In the genomic region with DNA sequence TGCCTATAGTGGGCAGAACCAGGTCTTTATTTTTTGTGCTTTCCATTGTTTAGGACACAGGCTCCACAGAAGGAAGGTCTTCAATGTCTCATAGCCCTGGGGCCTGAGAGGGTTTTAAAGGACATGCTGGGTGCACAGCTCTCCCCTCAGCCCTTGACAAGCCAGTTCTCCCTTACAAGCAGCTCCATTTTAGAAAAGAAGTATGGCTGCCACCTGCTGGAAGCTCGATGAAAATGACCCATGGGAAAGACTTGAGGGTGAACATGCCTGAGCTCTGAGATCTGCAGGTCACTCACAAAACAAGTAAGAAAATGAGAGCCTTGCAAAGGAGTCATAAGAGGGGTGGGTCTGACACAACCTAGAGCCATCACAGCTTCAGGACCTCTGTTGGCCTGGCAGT, we compare ENCODE assay signal across 9 mouse cellular contexts. TPM values are rescaled to one million over a fixed set of nuclear protein-coding genes. Genes with fewer than 3 reads are reported as not detected.
DNase-seq lines count a peak whose midpoint lies in the region; ATAC-seq and TF ChIP-seq lines count a peak whose summit lies in the region.
"Had no signal": no experiment of that assay in that cellular context is flagged by ENCODE, and none has a peak within 500 bp of the region (broad histone marks: within the 10 kb centered on the region; RNA-seq: fewer than 3 reads in every experiment).

No protein-coding gene starts in this region.

- no peak overlapping the region for H3K9ac ChIP-seq in hindbrain, embryonic 14.5 days
- no peak overlapping the region for H3K9ac ChIP-seq in hindbrain, embryonic 13.5 days

- no peaks in the 10 kb centered on the region for H3K4me1 ChIP-seq in hindbrain, embryonic 14.5 days (replicated peaks; ENCODE audit: control insufficient read depth, insufficient read depth, low read length)
- no peaks in the 10 kb centered on the region for H3K4me1 ChIP-seq in hindbrain, embryonic 13.5 days (replicated peaks)
- H3K4me1 ChIP-seq in E14TG2a.4 (replicated peaks; ENCODE audit: low read depth, low read length), result no peaks in the 10 kb centered on the region

- H3K4me2 ChIP-seq in hindbrain, embryonic 14.5 days (replicated peaks), result no peak overlapping the region
- H3K4me2 ChIP-seq in hindbrain, embryonic 13.5 days, result no peak overlapping the region

- DNase-seq in hindbrain, embryonic 14.5 days (ENCODE audit: low spot score), result peak; percentile 60
- peak; percentile 22 for DNase-seq in adrenal gland, adult 2 months
- peak; percentile 5 for DNase-seq in fibroblast of lung, adult 2 months (ENCODE audit: low read depth)
- DNase-seq in layer of hippocampus, postnatal 10 days (ENCODE audit: low spot score in 2 of 2), result peak; percentile 56 to 66
- DNase-seq in mesoderm, embryonic 11.5 days (ENCODE audit: low read depth, low spot score), result peak; percentile 48
- DNase-seq in spleen, postnatal 36 days (ENCODE audit: low spot score in 2 of 2), result no peak

- TF ChIP-seq CTCF in E14TG2a.4 (conservative IDR thresholded peaks at IDR 0.05; ENCODE audit: low read length), result peak; percentile 40; the same call in 1 of the 2 replicates

- H3K9me3 ChIP-seq in hindbrain, embryonic 14.5 days (ENCODE audit: control insufficient read depth, low read length), result no peaks in the 10 kb centered on the region
- no peaks in the 10 kb centered on the region for H3K9me3 ChIP-seq in hindbrain, embryonic 13.5 days
- H3K9me3 ChIP-seq in E14TG2a.4 (ENCODE audit: low read length), result no peaks in the 10 kb centered on the region
- H3K9me3 ChIP-seq: megakaryocyte, embryonic 14.5 days had no signal

- no peak overlapping the region for H3K4me3 ChIP-seq in hindbrain, embryonic 14.5 days (replicated peaks; ENCODE audit: low read length)
- no peak overlapping the region for H3K4me3 ChIP-seq in hindbrain, embryonic 13.5 days
- no peak overlapping the region for H3K4me3 ChIP-seq in E14TG2a.4 (replicated peaks; ENCODE audit: low read length)
- H3K4me3 ChIP-seq: megakaryocyte, embryonic 14.5 days had no signal

- ATAC-seq in hindbrain, embryonic 14.5 days (ENCODE audit: low FRiP score), result no peak
- no peak for ATAC-seq in hindbrain, embryonic 13.5 days (ENCODE audit: low FRiP score)

- WGBS in hindbrain, embryonic 14.5 days, result 0% methylated on average over 1 of the region's 1 CpGs
- 3% methylated on average over 1 of the region's 1 CpGs for WGBS in hindbrain, embryonic 13.5 days

- no peaks in the 10 kb centered on the region for H3K27me3 ChIP-seq in hindbrain, embryonic 14.5 days (ENCODE audit: control insufficient read depth, insufficient read depth, low read length)
- H3K27me3 ChIP-seq in hindbrain, embryonic 13.5 days, result 0 out of 2 replicates have a peak, but pooled peaks cover 5% of the 10 kb centered on the region
- H3K27me3 ChIP-seq in E14TG2a.4 (ENCODE audit: insufficient read depth, low read length), result peaks cover 29% of the 10 kb centered on the region

- H3K27ac ChIP-seq in hindbrain, embryonic 14.5 days, result no peak overlapping the region
- H3K27ac ChIP-seq in hindbrain, embryonic 13.5 days, result no peak overlapping the region

- no peaks in the 10 kb centered on the region for H3K36me3 ChIP-seq in hindbrain, embryonic 14.5 days (replicated peaks; ENCODE audit: control insufficient read depth, insufficient read depth)
- no peaks in the 10 kb centered on the region for H3K36me3 ChIP-seq in hindbrain, embryonic 13.5 days
- H3K36me3 ChIP-seq in E14TG2a.4 (ENCODE audit: insufficient read depth, low read length), result no peaks in the 10 kb centered on the region

RNA-seq across cellular contexts. Expression of a gene that starts 8.3 kb away (rescaled TPM):
- polyA plus RNA-seq in hindbrain, embryonic 14.5 days (2014; fragmentation: Nextera tagmentation; extraction: Ambion mirVana), result not detected in 2 replicates
- polyA plus RNA-seq in hindbrain, embryonic 13.5 days (2015; fragmentation: Nextera tagmentation; extraction: Ambion mirVana), result not detected in 2 replicates
- not detected for total RNA-seq in adrenal gland, adult 2 months (2021)
- not detected in 2 replicates for polyA plus RNA-seq in adrenal gland, adult 2 months (2012; rRNA removed)
- total RNA-seq in layer of hippocampus, postnatal 10 days (2021), result not detected

RNA-seq across cellular contexts. Expression of a gene that starts 8.9 kb away (rescaled TPM):
- polyA plus RNA-seq in hindbrain, embryonic 14.5 days (2014; fragmentation: Nextera tagmentation; extraction: Ambion mirVana), result not detected in 2 replicates
- polyA plus RNA-seq in hindbrain, embryonic 13.5 days (2015; fragmentation: Nextera tagmentation; extraction: Ambion mirVana), result not detected in 2 replicates
- not detected for total RNA-seq in adrenal gland, adult 2 months (2021)
- polyA plus RNA-seq in adrenal gland, adult 2 months (2012; rRNA removed), result not detected in 2 replicates
- not detected for total RNA-seq in layer of hippocampus, postnatal 10 days (2021)

RNA-seq across cellular contexts. Expression of a gene that starts 20.1 kb away (rescaled TPM):
- not detected in 2 replicates for polyA plus RNA-seq in hindbrain, embryonic 14.5 days (2014; fragmentation: Nextera tagmentation; extraction: Ambion mirVana)
- polyA plus RNA-seq in hindbrain, embryonic 13.5 days (2015; fragmentation: Nextera tagmentation; extraction: Ambion mirVana), result not detected in 2 replicates
- not detected for total RNA-seq in adrenal gland, adult 2 months (2021)
- 0.11 TPM in 1 of 2 replicates, not detected in the other for polyA plus RNA-seq in adrenal gland, adult 2 months (2012; rRNA removed)
- total RNA-seq in layer of hippocampus, postnatal 10 days (2021), result not detected

RNA-seq across cellular contexts. Expression of a gene that starts 24.3 kb away (rescaled TPM):
- polyA plus RNA-seq in hindbrain, embryonic 14.5 days (2014; fragmentation: Nextera tagmentation; extraction: Ambion mirVana), result not detected in 2 replicates
- polyA plus RNA-seq in hindbrain, embryonic 13.5 days (2015; fragmentation: Nextera tagmentation; extraction: Ambion mirVana), result not detected in 2 replicates
- not detected for total RNA-seq in adrenal gland, adult 2 months (2021)
- not detected in 2 replicates for polyA plus RNA-seq in adrenal gland, adult 2 months (2012; rRNA removed)
- not detected for total RNA-seq in layer of hippocampus, postnatal 10 days (2021)

RNA-seq across cellular contexts. Expression of a gene that starts 38.2 kb away (rescaled TPM):
- not detected in 2 replicates for polyA plus RNA-seq in hindbrain, embryonic 14.5 days (2014; fragmentation: Nextera tagmentation; extraction: Ambion mirVana)
- polyA plus RNA-seq in hindbrain, embryonic 13.5 days (2015; fragmentation: Nextera tagmentation; extraction: Ambion mirVana), result not detected in 2 replicates
- total RNA-seq in adrenal gland, adult 2 months (2021), result not detected
- not detected in 2 replicates for polyA plus RNA-seq in adrenal gland, adult 2 months (2012; rRNA removed)
- total RNA-seq in layer of hippocampus, postnatal 10 days (2021), result not detected

Comparison
In these comparisons a context has a peak if more than half of its experiments do, and no peak if none do; other contexts are left out.
1. DNase-seq: peak in hindbrain, embryonic 14.5 days (single experiment), adrenal gland, adult 2 months (single experiment), fibroblast of lung, adult 2 months (single experiment), layer of hippocampus, postnatal 10 days (2 of 2) and mesoderm, embryonic 11.5 days (single experiment); none in spleen, postnatal 36 days (0 of 2).